Mouse (Mus musculus) embryonic fibroblast, embryonic 13.5 days (primary cell): Measurements from ENCODE around the gene Actl11.

Experiments used
- CTCF ChIP-seq: IDR thresholded peaks from 2 replicates; pipeline ENCODE4 v1.5.1; 2011; ENCODE audit warnings: mild to moderate bottlenecking, control low read depth, low read length, moderate library complexity, borderline replicate concordance; ENCODE audit not compliant: insufficient read depth
- POLR2A ChIP-seq: IDR thresholded peaks from 2 replicates; pipeline ENCODE4 v1.6.1; 2011; ENCODE audit warnings: low read depth, mild to moderate bottlenecking, control low read depth, low read length, moderate library complexity

DNA sequence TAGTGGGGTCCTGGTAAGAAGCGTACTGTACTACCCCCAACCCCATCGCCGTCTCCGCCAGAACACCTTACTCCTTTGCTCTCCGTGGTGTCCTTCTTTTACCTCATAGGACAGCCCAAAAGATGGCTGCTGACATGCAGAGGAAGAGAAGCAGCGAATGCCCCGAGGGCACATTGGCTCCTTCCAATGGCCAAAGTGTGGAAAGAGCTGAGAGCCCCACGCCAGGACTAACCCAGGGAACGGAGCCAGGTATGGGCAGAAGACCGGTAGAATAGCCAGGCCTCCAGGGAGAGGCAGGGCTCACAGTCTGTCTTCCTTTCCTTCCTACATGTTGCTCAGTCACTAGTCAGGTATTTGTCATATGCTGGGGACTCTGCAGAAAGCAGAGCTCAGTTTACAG is 29.7 kb upstream of the Actl11 start:
- no peak for TF ChIP-seq POLR2A
- no peak for TF ChIP-seq CTCF
